Mouse (Mus musculus) adrenal gland, postnatal 4 days (tissue): ENCODE results near the gene Slc25a47. TPM values are rescaled to one million over a fixed set of nuclear protein-coding genes. Genes with fewer than 3 reads are reported as not detected.

Source experiments
- DNase-seq, 2 experiments: peaks; one replicate each; pipeline ENCODE4 v3.0.0; 2021 to 2022; ENCODE audit warnings: low spot score in 2 of 2, mixed read lengths in 2 of 2
- total RNA-seq, 2 experiments: library from RNA; stranded (reverse); gene quantifications; 2 replicates each; pipeline ENCODE4 v1.2.3; 2021

Gene Slc25a47
- total RNA-seq, 2 experiments from 2014 or later = 14.1 to 44.8 TPM

DNA sequence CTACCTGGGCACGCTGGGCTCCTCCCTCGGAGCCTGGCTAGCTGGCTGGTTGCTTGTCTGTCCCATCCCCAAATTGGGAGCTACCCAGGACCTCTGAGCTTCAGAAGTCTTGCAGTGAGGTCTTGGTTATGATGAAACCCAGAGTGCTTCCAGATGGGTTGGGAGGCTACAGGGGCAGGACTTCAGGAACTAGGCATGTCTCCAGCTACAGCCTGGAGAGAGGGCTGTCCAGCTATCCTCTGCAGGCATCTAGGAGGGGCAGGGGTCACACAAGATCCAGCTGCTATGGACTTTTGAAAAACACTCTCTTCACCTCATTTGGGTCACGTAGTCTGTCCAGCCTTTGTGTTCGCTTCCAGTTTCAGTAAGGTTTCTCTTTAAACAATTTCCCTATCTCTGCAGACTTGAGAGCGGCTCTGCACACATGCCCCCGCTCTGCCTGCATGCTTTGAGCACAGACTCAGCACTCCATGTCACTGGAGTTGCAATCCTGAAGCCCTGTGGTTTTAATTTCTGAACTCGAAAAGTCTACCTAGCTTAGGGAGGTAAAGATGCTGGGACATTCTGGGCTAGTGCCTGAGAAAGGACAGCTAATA lies 21.8 kb downstream of the Slc25a47 start:
- DNase-seq = no peak

DNA sequence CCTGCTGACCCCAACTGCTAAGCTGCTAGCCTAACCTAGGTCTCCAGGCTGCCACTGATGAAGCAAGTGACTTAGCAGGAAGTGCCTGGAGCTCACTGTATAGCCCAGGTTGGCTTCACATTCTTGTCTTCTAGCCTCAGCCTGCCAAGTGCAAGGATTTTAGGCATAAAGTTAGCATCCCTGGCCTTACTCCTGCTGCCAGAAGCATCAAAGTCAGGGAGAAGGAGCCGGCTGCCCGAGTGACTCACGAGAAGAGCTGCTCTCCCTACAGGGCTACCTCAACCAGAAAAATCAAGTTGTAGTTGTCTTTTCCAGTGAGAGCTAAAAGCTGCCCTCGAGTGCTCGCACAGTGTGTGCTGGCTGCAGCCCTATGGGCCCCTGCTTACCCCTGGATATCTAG lies 22.6 kb downstream of the Slc25a47 start:
- no peak for DNase-seq

DNA sequence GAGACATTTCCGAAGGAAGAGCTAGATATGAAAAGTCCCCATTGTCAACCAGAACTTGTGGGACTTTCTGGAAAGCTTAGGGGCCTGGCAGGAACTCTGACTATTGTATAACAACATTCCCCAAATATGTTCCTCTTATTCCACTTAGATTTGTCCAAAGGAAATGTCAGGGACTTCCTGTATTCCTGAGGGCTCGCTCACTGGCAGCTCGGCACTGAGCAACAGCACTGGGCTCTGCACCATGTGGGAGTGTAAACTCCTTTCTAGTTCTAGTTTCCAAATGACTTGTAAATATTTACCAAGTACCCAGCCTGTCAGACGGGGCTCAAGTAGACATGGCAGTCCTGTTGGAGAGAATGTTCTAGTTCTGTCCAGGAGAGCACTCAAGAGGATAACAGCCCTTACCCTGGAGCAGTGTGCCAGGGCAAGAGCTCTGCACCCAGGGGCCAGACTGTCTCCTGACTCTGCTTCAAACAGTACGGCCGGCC lies 29.2 kb downstream of the Slc25a47 start:
- no peak for DNase-seq

GRCm38 (mm10) chr12:108869575-108869974 lies 33.7 kb downstream of the Slc25a47 start:
- no peak for DNase-seq

DNA sequence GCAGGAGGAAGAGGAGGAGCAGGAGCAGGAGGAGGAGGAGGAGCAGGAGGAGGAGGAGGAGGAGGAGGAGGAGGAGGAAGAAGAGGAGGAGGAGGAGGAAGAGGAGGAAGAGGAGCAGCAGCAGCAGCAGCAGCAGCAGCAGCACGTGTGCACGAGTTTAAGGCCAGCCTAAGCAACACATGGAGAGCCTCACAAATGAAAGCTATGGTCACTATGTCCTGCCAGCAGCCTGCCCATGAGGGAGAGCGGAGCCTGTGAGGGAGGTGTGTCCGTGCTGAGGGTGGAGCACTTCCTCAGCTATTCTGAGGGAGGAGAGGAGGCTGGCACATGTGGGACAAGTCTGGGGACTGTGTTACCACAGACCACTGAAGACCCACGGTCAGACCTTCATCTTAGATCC lies 37.3 kb downstream of the Slc25a47 start:
- no peak for DNase-seq

DNA sequence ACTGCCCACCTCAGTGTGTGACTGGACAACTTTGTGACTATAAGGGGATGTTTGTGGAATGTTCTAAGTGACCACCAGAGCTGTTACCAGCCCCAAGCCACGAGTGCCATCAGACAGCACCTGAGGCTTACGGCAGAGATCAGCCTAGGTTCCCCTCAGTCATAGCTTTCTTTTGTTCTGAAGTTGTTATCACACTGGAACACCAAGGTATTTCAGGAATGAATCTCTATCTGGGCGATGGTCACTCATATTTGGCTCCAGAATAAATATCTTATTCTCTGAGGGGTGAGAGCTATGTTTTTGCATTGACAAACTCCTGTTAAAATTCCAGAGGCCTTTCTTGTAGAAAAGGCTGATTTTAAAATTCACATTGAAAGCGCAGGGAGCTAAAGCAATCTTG lies 43.3 kb downstream of the Slc25a47 start:
- DNase-seq = no peak

- no peak for DNase-seq
Measured at GRCm38 (mm10) chr12:108880606-108881005, 44.8 kb downstream of the Slc25a47 start.

DNA sequence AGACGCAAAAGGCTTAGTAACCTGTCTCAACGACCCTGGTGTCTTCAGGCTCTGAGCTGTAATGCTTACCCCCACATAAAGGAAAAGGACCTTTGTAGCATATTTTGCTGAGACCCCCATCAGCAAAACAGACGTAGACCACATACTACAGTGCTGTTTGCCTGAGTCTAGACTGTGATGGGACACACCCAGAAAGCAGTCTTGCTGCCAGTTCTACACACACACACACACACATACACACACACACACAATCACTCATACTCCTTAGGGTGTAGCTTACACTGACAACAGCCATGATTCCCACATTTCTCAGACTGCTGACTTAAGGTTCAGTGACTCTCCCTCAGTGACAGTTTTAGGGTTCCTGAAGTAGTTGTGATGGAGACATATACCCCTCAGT lies 45.3 kb downstream of the Slc25a47 start:
- DNase-seq = no peak

GRCm38 (mm10) chr12:108882776-108883175 lies 46.9 kb downstream of the Slc25a47 start:
- no peak for DNase-seq

- DNase-seq = no peak
Measured at GRCm38 (mm10) chr12:108885906-108886305, 50.1 kb downstream of the Slc25a47 start.

DNA sequence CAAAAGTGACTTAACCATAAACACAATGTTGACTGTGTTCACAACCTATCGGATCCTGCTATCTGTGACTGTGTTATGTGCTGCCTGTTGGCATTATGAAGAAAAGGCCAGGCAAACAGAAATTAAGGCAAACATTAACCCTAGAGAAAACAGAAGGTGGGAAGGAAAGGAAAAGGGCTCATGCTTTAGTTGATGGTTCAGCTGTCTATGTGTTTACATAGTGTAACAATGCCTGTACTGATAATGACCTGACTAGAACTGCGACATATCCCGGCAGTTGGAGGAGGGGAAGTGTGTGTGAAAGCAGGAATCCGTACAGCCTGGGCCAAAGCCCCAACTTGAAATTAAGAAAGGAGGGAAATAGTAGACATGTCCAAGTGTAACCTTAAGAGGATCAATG lies 51.2 kb downstream of the Slc25a47 start:
- no peak for DNase-seq

DNA sequence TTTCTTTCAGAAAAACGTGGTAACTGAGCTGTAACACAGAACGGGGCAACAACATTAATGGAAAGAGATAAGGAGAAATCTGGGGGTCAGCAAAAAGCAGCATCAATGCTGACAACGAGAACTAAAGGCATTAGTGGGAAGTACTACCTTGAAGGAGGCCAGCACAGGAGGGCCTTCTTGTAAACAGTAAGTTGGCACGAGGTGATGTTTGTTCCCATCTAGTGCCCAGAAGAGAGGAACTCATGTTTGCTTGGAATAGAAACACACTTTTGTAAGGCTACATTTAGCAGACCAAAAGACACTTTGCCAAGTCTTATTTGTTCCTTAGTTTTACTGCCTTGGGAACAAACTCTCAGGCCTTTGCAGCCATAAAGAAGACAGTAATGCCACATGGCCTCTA lies 52.8 kb downstream of the Slc25a47 start:
- DNase-seq = no peak

GRCm38 (mm10) chr12:108892989-108893714 lies 57.3 kb downstream of the Slc25a47 start, which contains the start of gene Wdr25:
TSS of gene Wdr25 (plus strand) at chr12:108893631.
- DNase-seq = no peak

DNA sequence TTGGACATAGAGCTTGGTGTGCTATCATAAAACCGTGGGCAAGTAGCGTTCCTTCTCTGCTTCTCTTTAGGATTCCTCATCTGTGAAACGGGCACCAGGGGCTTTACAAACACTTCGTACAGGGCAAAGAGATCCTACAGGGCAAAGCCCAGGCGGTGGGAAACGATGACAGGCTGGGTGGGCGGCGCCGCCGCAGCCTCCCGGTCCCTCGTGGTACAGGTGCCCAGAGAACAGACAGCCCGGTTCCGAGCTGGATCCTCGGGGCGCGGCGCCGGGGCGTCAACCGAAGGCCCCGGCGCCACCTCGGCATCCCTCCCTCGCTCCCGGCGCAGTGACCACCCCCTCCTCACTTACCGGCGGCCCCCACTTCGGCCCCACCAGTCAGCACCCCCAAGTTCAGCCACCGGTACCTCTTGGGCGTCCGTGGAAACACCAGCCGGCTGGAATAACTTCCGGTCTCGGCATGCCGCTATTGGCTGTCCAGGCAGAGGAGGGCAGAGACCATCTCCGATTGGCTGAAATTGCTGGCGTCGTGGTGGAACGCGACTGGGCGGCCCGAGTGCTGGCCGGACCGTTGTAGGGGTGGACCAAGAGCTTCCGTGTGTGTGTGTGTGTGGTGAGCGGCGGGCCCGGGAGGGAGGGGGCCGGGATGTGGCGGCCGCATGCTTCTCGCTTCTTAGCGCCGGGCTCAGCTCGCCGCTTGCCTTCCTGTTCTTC lies 58.0 kb downstream of the Slc25a47 start, which contains the start of gene Wars:
Wars (minus strand) TSS at position 460 of the 717 bp plus-strand sequence.
- peak; percentile 91 to 93 for DNase-seq

- DNase-seq = no peak
Measured at GRCm38 (mm10) chr12:108894432-108894816, 58.6 kb downstream of the Slc25a47 start.

- no peak for DNase-seq
Measured at GRCm38 (mm10) chr12:108896006-108896405, 60.2 kb downstream of the Slc25a47 start.

DNA sequence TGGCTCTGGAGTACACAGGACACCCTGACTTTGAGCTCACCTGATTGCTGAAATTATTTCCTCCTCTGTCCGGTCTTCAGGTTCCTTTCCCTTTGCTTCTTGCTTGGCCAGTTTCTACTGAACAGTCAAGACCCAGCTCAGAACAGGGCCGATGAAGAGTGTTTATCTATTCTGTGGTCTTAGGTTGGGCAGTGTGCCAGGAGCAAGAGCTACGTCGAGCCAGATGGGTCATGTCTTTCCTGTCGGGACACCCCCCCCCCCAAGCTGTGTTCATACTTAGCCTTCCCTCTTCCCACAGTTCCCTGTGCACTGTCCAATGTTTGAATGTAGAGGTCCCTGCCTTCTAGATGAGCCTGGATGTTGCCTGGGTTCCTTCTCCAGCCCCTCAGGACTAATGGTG lies 65.5 kb downstream of the Slc25a47 start:
- no peak for DNase-seq

GRCm38 (mm10) chr12:108902940-108903339 lies 67.1 kb downstream of the Slc25a47 start:
- peak in 1 of 2 experiments; percentile 27 for DNase-seq

DNA sequence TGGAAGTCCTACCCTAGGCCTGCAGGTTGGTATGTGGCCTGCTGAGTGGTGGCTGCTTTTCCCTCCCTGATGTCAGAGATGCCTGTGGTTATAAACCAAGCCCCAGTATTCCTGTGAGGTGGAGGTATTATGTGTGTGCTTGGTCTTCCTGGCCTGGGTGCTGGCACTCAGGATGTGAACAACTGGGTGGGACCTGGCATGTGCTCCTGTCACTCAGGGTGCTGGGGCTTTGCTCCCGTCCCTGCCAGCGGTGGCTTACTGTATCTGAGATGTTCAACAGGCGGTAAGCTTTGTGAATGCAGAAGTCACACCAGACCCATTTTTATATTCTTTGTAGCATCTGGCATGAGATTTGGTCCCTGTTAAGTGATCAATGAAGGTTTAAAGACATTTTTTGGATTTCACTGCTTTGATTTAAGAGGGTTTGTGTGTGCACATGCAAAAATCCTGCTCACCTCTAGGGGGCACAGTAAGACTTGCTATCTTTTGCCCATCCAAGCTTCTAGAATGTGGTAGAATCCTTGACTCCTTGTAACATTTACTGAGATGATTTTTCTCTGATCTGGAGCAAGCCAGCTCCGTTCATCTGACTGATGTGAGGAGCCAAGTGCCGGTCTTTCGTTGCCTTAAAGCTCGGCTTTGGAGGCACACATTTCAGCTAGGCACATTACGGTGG lies 67.9 kb downstream of the Slc25a47 start:
- peak in 1 of 2 experiments; percentile 31 for DNase-seq

DNA sequence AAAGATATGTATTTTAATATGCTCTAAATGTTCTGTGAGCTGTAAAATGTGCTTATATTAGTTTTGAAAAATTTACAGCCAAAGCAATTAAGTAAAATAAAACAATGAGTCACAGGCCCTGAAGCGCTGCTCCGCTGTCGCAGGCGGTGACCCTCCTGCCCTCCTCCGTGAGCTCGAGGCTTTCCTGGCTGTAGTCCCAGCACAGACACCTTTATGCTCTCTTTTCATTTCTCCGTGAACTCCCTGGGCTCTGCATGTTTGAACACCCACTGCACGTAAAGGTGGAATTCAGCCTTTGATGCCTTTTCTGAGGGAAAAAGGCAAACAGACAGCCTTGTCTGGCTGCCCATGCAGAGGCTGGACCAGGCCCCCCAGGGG lies 68.4 kb downstream of the Slc25a47 start:
- no peak for DNase-seq

GRCm38 (mm10) chr12:108905620-108906302 lies 69.9 kb downstream of the Slc25a47 start:
- DNase-seq = no peak
